Mouse (Mus musculus): ENCODE measurements around the gene Ms4a18. TPM values are rescaled to one million over a fixed set of nuclear protein-coding genes. Genes with fewer than 3 reads are reported as not detected.
"Not testable (repeated sequence)": the region's sequence is repeated elsewhere in the genome, so short reads cannot be mapped to it uniquely, and the experiment has no call there.

The Ms4a18 gene
- polyA plus RNA-seq (2012; rRNA removed) = not detected in 2 replicates

- H3K4me1 ChIP-seq (ENCODE audit: control insufficient read depth, insufficient read depth, low read length) = no peaks in the 10 kb centered on the region
- H3K4me3 ChIP-seq (ENCODE audit: insufficient read depth, low read length) = no peak within 1 kb of the TSS
- no peak for TF ChIP-seq POLR2A (IDR thresholded peaks at IDR 0.05; ENCODE audit: extremely low read depth, insufficient read depth, low read length)
- no peak for TF ChIP-seq CTCF (IDR thresholded peaks at IDR 0.05; ENCODE audit: extremely low read depth, insufficient read depth, low read length)
- H3K27ac ChIP-seq (ENCODE audit: insufficient read depth, low read length) = no peak within 1 kb of the TSS
These were observed at the start of gene Ms4a18 for GRCm38 (mm10) chr19:11017891-11018290. Gene Ms4a18, minus strand, starts transcription at chr19:11018031.

GRCm38 (mm10) chr19:11065202-11065875, 47.5 kb upstream of the Ms4a18 start:
- H3K4me1 ChIP-seq (ENCODE audit: control insufficient read depth, insufficient read depth, low read length) = no peaks in the 10 kb centered on the region
- H3K27ac ChIP-seq (ENCODE audit: insufficient read depth, low read length) = no peak overlapping the region
- no peak for TF ChIP-seq POLR2A (IDR thresholded peaks at IDR 0.05; ENCODE audit: extremely low read depth, insufficient read depth, low read length)
- TF ChIP-seq CTCF (IDR thresholded peaks at IDR 0.05; ENCODE audit: extremely low read depth, insufficient read depth, low read length) = no peak
- no peak overlapping the region for H3K4me3 ChIP-seq (ENCODE audit: insufficient read depth, low read length)

- Histone ChIP-seq H3K4me1 (ENCODE audit: control insufficient read depth, insufficient read depth, low read length) (no peaks in the 10 kb centered on the region), H3K27ac (ENCODE audit: insufficient read depth, low read length) (no peak overlapping the region), H3K4me3 (ENCODE audit: insufficient read depth, low read length) (no peak overlapping the region)
- TF ChIP-seq POLR2A (IDR thresholded peaks at IDR 0.05; ENCODE audit: extremely low read depth, insufficient read depth, low read length) (no peak), CTCF (IDR thresholded peaks at IDR 0.05; ENCODE audit: extremely low read depth, insufficient read depth, low read length) (no peak)
These were observed 43.1 kb upstream of the Ms4a18 start for GRCm38 (mm10) chr19:11060900-11061299.

- no peak overlapping the region for H3K27ac ChIP-seq (ENCODE audit: insufficient read depth, low read length)
- H3K4me1 ChIP-seq (ENCODE audit: control insufficient read depth, insufficient read depth, low read length) = no peaks in the 10 kb centered on the region
- TF ChIP-seq POLR2A (IDR thresholded peaks at IDR 0.05; ENCODE audit: extremely low read depth, insufficient read depth, low read length) = no peak
- TF ChIP-seq CTCF (IDR thresholded peaks at IDR 0.05; ENCODE audit: extremely low read depth, insufficient read depth, low read length) = no peak
- H3K4me3 ChIP-seq (ENCODE audit: insufficient read depth, low read length) = no peak overlapping the region
These were observed 42.1 kb upstream of the Ms4a18 start for GRCm38 (mm10) chr19:11059967-11060366.

- not testable (repeated sequence) for H3K4me1 ChIP-seq (ENCODE audit: control insufficient read depth, insufficient read depth, low read length); H3K4me3 ChIP-seq (ENCODE audit: insufficient read depth, low read length); H3K27ac ChIP-seq (ENCODE audit: insufficient read depth, low read length)
These were observed 37.9 kb upstream of the Ms4a18 start for GRCm38 (mm10) chr19:11055700-11056099.

- Histone ChIP-seq H3K4me1 (ENCODE audit: control insufficient read depth, insufficient read depth, low read length) (no peaks in the 10 kb centered on the region), H3K4me3 (ENCODE audit: insufficient read depth, low read length) (no peak overlapping the region), H3K27ac (ENCODE audit: insufficient read depth, low read length) (no peak overlapping the region)
- TF ChIP-seq CTCF (IDR thresholded peaks at IDR 0.05; ENCODE audit: extremely low read depth, insufficient read depth, low read length) (no peak), POLR2A (IDR thresholded peaks at IDR 0.05; ENCODE audit: extremely low read depth, insufficient read depth, low read length) (no peak)
These were observed 35.4 kb upstream of the Ms4a18 start for GRCm38 (mm10) chr19:11053277-11053676.

GRCm38 (mm10) chr19:11052877-11053276, 35.0 kb upstream of the Ms4a18 start:
- Histone ChIP-seq H3K27ac (ENCODE audit: insufficient read depth, low read length) (no peak overlapping the region), H3K4me3 (ENCODE audit: insufficient read depth, low read length) (no peak overlapping the region), H3K4me1 (ENCODE audit: control insufficient read depth, insufficient read depth, low read length) (no peaks in the 10 kb centered on the region)
- no peak for TF ChIP-seq CTCF (IDR thresholded peaks at IDR 0.05; ENCODE audit: extremely low read depth, insufficient read depth, low read length)
- no peak for TF ChIP-seq POLR2A (IDR thresholded peaks at IDR 0.05; ENCODE audit: extremely low read depth, insufficient read depth, low read length)

GRCm38 (mm10) chr19:11050286-11050685, 32.5 kb upstream of the Ms4a18 start:
- Histone ChIP-seq H3K27ac (ENCODE audit: insufficient read depth, low read length) (peak overlapping the region; percentile 23; the same call in 1 of the 2 replicates), H3K4me1 (ENCODE audit: control insufficient read depth, insufficient read depth, low read length) (no peaks in the 10 kb centered on the region), H3K4me3 (ENCODE audit: insufficient read depth, low read length) (no peak overlapping the region)
- TF ChIP-seq CTCF (IDR thresholded peaks at IDR 0.05; ENCODE audit: extremely low read depth, insufficient read depth, low read length) (no peak), POLR2A (IDR thresholded peaks at IDR 0.05; ENCODE audit: extremely low read depth, insufficient read depth, low read length) (no peak)

- Histone ChIP-seq H3K27ac (ENCODE audit: insufficient read depth, low read length) (no peak overlapping the region), H3K4me3 (ENCODE audit: insufficient read depth, low read length) (no peak overlapping the region), H3K4me1 (ENCODE audit: control insufficient read depth, insufficient read depth, low read length) (no peaks in the 10 kb centered on the region)
- TF ChIP-seq CTCF (IDR thresholded peaks at IDR 0.05; ENCODE audit: extremely low read depth, insufficient read depth, low read length) = no peak
- TF ChIP-seq POLR2A (IDR thresholded peaks at IDR 0.05; ENCODE audit: extremely low read depth, insufficient read depth, low read length) = no peak
These were observed 31.6 kb upstream of the Ms4a18 start for GRCm38 (mm10) chr19:11049426-11049825.

GRCm38 (mm10) chr19:11048503-11048902, 30.7 kb upstream of the Ms4a18 start:
- Histone ChIP-seq H3K4me1 (ENCODE audit: control insufficient read depth, insufficient read depth, low read length) (no peaks in the 10 kb centered on the region), H3K4me3 (ENCODE audit: insufficient read depth, low read length) (no peak overlapping the region), H3K27ac (ENCODE audit: insufficient read depth, low read length) (peak overlapping the region; percentile 40; the same call in 1 of the 2 replicates)
- no peak for TF ChIP-seq CTCF (IDR thresholded peaks at IDR 0.05; ENCODE audit: extremely low read depth, insufficient read depth, low read length)
- no peak for TF ChIP-seq POLR2A (IDR thresholded peaks at IDR 0.05; ENCODE audit: extremely low read depth, insufficient read depth, low read length)
